Mouse (Mus musculus): Measurements from ENCODE around the gene Rrad.

The Rrad gene

GRCm38 (mm10) chr8:104624161-104624560 lies 7.0 kb downstream of the Rrad start, which contains the start of gene Cdh16:
Gene Cdh16, minus strand, starts transcription at chr8:104624396.
- in situ Hi-C loops (cut with MboI, MseI): loop anchor here in 1 of 2 experiments (5.0 kb wide), 1 partner anchor 633 kb away; the partner anchor contains the start of gene B3gnt9

- in situ Hi-C loops (cut with MboI, MseI): loop anchor here in 1 of 2 experiments (5.0 kb wide), 1 partner anchor 637 kb away; the partner anchor contains the start of gene B3gnt9
These were observed 10.4 kb downstream of the Rrad start for GRCm38 (mm10) chr8:104620765-104621164.

GRCm38 (mm10) chr8:104613119-104613518 lies 18.0 kb downstream of the Rrad start:
- in situ Hi-C loops (cut with MboI, MseI): no loop called here

GRCm38 (mm10) chr8:104611613-104612012 lies 19.5 kb downstream of the Rrad start:
- in situ Hi-C loops (cut with MboI, MseI): no loop called here

GRCm38 (mm10) chr8:104610185-104610766 lies 20.9 kb downstream of the Rrad start:
- in situ Hi-C loops (cut with MboI, MseI): no loop called here

- in situ Hi-C loops (cut with MboI, MseI): no loop called here
These were observed 21.9 kb downstream of the Rrad start for GRCm38 (mm10) chr8:104609222-104609621.

GRCm38 (mm10) chr8:104607944-104608343 lies 23.2 kb downstream of the Rrad start:
- in situ Hi-C loops (cut with MboI, MseI): no loop called here

- in situ Hi-C loops (cut with MboI, MseI): no loop called here
These were observed 24.8 kb downstream of the Rrad start for GRCm38 (mm10) chr8:104606329-104606728.

- in situ Hi-C loops (cut with MboI, MseI): loop anchor here in 1 of 2 experiments (5.0 kb wide), 1 partner anchor 39 kb away; the partner anchor contains the start of gene Ciao2b
These were observed 27.9 kb downstream of the Rrad start for GRCm38 (mm10) chr8:104603245-104603593.

GRCm38 (mm10) chr8:104602468-104603244 lies 28.5 kb downstream of the Rrad start:
- in situ Hi-C loops (cut with MboI, MseI): loop anchor here in 1 of 2 experiments (5.0 kb wide), 1 partner anchor 40 kb away; the partner anchor contains the start of gene Ciao2b

- in situ Hi-C loops (cut with MboI, MseI): loop anchor here in 1 of 2 experiments (5.0 kb wide), 1 partner anchor 40 kb away; the partner anchor contains the start of gene Ciao2b
These were observed 29.2 kb downstream of the Rrad start for GRCm38 (mm10) chr8:104601941-104602371.

GRCm38 (mm10) chr8:104601386-104601785 lies 29.7 kb downstream of the Rrad start:
- in situ Hi-C loops (cut with MboI, MseI): loop anchor here in 1 of 2 experiments (5.0 kb wide), 1 partner anchor 41 kb away; the partner anchor contains the start of gene Ciao2b

GRCm38 (mm10) chr8:104598496-104598895 lies 32.6 kb downstream of the Rrad start:
- in situ Hi-C loops (cut with MboI, MseI): no loop called here

GRCm38 (mm10) chr8:104597656-104598055 lies 33.5 kb downstream of the Rrad start:
- in situ Hi-C loops (cut with MboI, MseI): no loop called here

GRCm38 (mm10) chr8:104595773-104596536 lies 35.2 kb downstream of the Rrad start:
- in situ Hi-C loops (cut with MboI, MseI): no loop called here

- in situ Hi-C loops (cut with MboI, MseI): no loop called here
These were observed 36.3 kb downstream of the Rrad start for GRCm38 (mm10) chr8:104594611-104595362.

GRCm38 (mm10) chr8:104593536-104594325 lies 37.4 kb downstream of the Rrad start:
- in situ Hi-C loops (cut with MboI, MseI): no loop called here

GRCm38 (mm10) chr8:104592566-104592965 lies 38.6 kb downstream of the Rrad start:
- in situ Hi-C loops (cut with MboI, MseI): no loop called here

- in situ Hi-C loops (cut with MboI, MseI): no loop called here
These were observed 39.3 kb downstream of the Rrad start for GRCm38 (mm10) chr8:104591856-104592255.
